Mouse (Mus musculus): ENCODE measurements around the gene Mybphl.

Gene Mybphl

DNA sequence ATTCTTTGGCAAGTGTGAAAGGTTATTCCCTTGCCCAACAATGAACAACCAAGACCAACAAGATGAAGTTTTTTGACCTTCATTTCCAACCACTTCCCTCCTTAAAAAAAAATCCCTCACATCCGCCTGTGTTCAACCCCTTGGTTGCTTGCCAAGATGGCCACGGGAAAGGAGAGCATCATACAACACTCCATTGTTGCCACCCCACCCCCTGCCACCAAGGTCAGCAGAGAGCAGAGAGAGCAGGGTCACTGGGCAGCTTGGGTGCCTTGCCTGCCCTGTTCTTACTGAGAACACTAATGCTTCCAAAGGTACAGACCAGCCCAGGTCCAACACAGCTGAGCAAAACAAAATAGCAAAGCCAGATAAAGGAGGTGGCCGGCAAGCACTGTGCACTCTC, 7.6 kb downstream of the Mybphl start:
- no peak for DNase-seq (ENCODE audit: low spot score)

- no peak for DNase-seq (ENCODE audit: low spot score)
Measured at GRCm38 (mm10) chr3:108372691-108373090, 8.0 kb downstream of the Mybphl start.

DNA sequence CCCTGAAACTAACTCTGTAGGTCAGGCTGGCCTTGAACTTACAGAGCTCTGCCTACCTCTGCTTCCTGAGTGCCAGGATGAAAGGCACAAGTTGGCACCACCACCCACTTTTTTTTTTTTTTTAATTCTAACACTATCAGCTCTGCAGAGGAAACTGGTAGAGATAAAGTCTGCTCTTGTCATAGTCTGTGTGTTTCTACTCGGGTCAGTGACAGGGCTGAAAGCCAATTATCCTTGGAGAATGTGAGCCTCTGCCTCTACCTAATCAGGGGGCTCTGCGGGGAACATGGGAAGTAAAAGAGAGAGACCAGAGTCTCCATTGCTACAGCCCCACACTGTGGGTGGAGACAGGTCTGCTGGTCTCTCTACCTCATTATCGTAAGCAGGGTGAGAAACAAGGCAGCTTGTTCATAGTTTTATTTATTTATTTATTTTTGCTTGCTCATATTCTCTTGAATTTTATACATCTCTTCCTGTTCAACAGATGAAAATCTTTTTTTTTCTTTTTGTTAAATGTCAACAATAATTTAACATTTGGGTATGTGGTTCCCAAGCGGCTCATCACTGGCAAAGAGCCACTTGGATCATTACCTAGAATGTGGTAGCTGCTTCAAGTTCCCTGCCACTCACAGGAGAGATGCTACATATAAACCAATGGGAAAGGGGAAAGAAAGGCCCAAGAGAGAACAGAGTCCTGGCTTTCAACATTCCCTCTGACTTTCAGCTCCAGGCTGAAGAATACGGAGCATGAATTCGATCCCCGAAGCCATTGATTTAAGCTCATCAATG, 14.4 kb downstream of the Mybphl start:
- DNase-seq (ENCODE audit: low spot score): no peak

GRCm38 (mm10) chr3:108380695-108381094, 16.0 kb downstream of the Mybphl start:
- no peak for DNase-seq (ENCODE audit: low spot score)

- DNase-seq (ENCODE audit: low spot score): no peak
Measured at GRCm38 (mm10) chr3:108381945-108382875, 17.5 kb downstream of the Mybphl start.

GRCm38 (mm10) chr3:108383485-108384354, 19.0 kb downstream of the Mybphl start, which contains the start of gene Psrc1:
TSS of gene Psrc1 (plus strand) at chr3:108383839.
- DNase-seq (ENCODE audit: low spot score): peak; percentile 92

GRCm38 (mm10) chr3:108384425-108384824, 19.7 kb downstream of the Mybphl start:
- no peak for DNase-seq (ENCODE audit: low spot score)

GRCm38 (mm10) chr3:108386186-108386585, 21.5 kb downstream of the Mybphl start:
- no peak for DNase-seq (ENCODE audit: low spot score)

- DNase-seq (ENCODE audit: low spot score): peak; percentile 100
Measured at GRCm38 (mm10) chr3:108389111-108389545, 24.4 kb downstream of the Mybphl start.

DNA sequence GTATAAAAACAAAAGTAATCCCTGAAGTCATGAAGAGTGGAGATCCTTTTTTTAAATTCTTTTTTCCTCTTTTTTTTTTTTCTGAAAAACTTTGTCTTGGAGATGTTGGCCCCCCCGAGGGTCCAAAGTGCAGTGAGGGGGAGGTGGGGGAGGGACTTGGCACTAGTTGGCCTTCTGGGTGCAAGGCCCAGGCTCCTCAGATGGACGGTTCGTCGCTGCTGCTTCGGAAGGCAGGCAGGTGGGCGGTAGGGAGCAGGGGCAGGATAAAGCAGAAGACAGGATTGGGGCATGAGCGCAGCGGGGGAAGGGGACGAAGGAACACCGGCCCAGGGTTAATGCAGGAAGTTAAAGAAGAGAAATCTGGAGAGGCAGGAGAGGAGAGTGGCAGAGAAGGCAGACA, 27.6 kb downstream of the Mybphl start:
- no peak for DNase-seq (ENCODE audit: low spot score)

DNA sequence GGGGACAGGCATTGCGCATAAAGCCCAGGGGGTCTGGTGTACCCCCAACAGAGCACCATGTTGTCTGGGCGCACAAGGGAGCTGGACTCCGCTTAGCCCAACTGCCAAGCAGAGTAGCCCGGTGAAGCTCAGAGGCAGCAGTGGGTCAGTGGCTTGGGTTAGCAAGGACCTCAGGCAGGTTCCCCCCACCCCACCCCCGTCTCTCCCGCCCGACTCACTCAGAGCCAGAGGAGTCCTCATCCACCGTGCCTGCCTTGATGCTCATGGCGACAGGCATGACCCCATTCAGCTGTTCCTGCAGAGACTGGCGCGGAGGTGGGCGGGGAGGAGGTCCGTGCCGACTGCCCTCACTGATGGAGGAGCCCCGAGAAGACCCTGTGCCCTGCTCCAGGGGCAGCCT, 28.1 kb downstream of the Mybphl start:
- DNase-seq (ENCODE audit: low spot score): no peak

GRCm38 (mm10) chr3:108398281-108398680, 33.6 kb downstream of the Mybphl start:
- no peak for DNase-seq (ENCODE audit: low spot score)

DNA sequence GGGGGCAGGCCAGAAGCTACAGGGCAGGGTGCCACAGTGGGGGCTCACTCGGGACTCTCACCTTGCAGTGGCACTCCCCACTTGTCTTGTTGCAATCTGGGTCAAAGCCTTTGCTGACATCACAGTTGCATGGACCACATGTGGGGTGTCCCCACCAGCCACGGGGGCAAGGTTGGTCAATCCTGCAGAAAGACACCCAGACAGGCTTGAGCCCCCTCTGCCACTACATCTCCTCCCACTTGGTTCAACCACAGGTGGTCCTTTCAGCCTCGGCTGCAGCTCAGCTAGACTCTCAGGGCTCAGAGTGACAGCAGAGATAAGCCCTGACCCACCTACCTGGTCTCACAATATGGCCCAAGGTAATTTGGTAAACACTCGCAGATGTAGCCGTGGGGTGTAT, 35.7 kb downstream of the Mybphl start:
- no peak for DNase-seq (ENCODE audit: low spot score)

- peak; percentile 95 for DNase-seq (ENCODE audit: low spot score)
Measured at GRCm38 (mm10) chr3:108401692-108402527, 37.2 kb downstream of the Mybphl start.

DNA sequence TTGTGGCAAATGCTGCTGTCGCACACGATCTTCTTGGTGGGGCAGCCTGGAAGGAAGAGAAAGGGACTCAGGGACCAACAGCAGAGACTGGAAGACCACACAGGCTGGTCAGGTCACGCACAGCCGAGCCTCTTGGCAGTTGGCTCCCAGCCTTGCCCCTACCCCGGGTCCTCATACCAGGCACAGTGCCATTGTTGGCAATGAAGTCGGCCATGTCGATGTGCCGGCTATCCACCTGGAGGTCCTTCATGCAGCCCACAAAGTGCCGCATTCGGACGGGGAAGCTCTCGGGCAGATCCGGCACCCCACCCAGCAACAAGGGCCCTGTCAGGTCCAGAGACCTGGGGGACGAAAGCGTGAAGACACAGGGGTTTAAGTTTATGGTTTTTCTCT, 37.8 kb downstream of the Mybphl start:
- no peak for DNase-seq (ENCODE audit: low spot score)

DNA sequence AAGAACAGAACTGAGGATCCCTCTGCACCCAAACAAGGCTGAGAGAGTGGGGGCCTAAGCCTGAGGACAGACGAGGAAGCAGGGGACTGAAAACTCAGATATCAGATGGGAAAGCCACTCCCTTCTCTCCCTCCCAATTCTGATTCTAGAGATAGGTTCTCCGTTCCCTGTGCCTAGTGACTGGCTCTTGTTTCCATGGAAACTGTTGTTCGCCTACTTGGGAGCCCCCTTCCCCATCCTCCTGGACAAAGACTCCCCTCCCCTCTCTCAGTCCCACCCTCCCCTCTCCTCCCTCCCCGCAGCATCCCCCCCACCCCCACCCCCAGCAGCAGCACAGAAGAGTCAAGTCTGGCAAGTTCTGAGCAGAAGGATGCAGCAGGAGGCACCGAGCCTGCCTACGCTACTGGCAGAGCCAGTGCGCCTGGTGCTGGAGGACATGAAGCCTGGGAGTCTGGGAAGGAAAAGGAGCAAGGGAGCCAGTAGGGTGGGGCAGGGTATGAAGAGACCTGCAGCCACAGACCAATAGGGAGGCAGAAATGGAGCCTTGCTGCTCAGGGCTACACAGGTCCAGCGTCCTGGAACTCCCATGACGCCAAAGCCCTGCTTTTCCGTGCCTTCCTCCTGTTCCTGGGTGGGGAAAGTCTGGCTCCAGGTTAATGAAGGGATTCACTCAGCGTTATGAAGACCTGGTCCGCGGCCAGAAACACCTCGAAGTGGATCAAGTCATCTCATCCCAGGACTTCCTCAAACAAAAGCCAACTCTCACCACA, 41.0 kb downstream of the Mybphl start:
- peak; percentile 37 for DNase-seq (ENCODE audit: low spot score)

GRCm38 (mm10) chr3:108406306-108406885, 41.7 kb downstream of the Mybphl start:
- DNase-seq (ENCODE audit: low spot score): no peak

- DNase-seq (ENCODE audit: low spot score): no peak
Measured at GRCm38 (mm10) chr3:108408517-108409008, 43.9 kb downstream of the Mybphl start.

GRCm38 (mm10) chr3:108409656-108410358, 45.1 kb downstream of the Mybphl start:
- peak; percentile 32 for DNase-seq (ENCODE audit: low spot score)

Measured in retina, embryonic 14.5 days (tissue).